Mouse (Mus musculus) neural tube, embryonic 12.5 days (tissue): ENCODE results near the gene Gm6020. TPM values are rescaled to one million over a fixed set of nuclear protein-coding genes. Genes with fewer than 3 reads are reported as not detected.
"Not testable (repeated sequence)": the region's sequence is repeated elsewhere in the genome, so short reads cannot be mapped to it uniquely, and the experiment has no call there.

Experiments
- ATAC-seq: fragments of 200-750 bp; cut with Nextera tagmentation; 2 replicates; pipeline ENCODE4 v1.8.0; 2017; ENCODE audit warnings: low read depth, mild to moderate bottlenecking, moderate TSS enrichment, moderate library complexity; ENCODE audit not compliant: low FRiP score
- H3K27ac ChIP-seq: fragments of 300-500 bp; sonication (generic); 2 replicates; pipeline ENCODE4 v1.5.1; 2016
- H3K27me3 ChIP-seq: fragments of 300-500 bp; sonication (generic); replicated peaks from 2 replicates; pipeline ENCODE4 v1.6.1; 2016; ENCODE audit warnings: mild to moderate bottlenecking
- H3K36me3 ChIP-seq: fragments of 300-500 bp; sonication (generic); 2 replicates; pipeline ENCODE4 v1.6.1; 2016; ENCODE audit warnings: mild to moderate bottlenecking
- H3K4me1 ChIP-seq: fragments of 300-500 bp; sonication (generic); 2 replicates; pipeline ENCODE4 v1.6.1; 2016
- H3K4me2 ChIP-seq: fragments of 300-500 bp; sonication (generic); replicated peaks from 2 replicates; pipeline ENCODE4 v1.6.1; 2016; ENCODE audit warnings: mild to moderate bottlenecking
- H3K4me3 ChIP-seq: fragments of 300-500 bp; sonication (generic); 2 replicates; pipeline ENCODE4 v1.5.1; 2016
- H3K9ac ChIP-seq: fragments of 300-500 bp; sonication (generic); 2 replicates; pipeline ENCODE4 v1.6.1; 2016; ENCODE audit warnings: mild to moderate bottlenecking
- H3K9me3 ChIP-seq: fragments of 300-500 bp; sonication (generic); 2 replicates; pipeline ENCODE4 v1.6.1; 2016; ENCODE audit warnings: mild to moderate bottlenecking
- WGBS: fragments of 180-500 bp; shearing (Covaris S2); methylation state at CpG from one replicate; pipeline ENCODE4 v1.1.7; 2016; 5-methylcytosine and 5-hydroxymethylcytosine counted together
- polyA plus RNA-seq: library from polyadenylated mRNA; unstranded; fragments of >200 nt; fragmentation: Nextera tagmentation; extraction: Ambion mirVana; gene quantifications from 2 replicates; pipeline ENCODE4 v1.2.1, GENCODE M21; 2016

The Gm6020 gene
- polyA plus RNA-seq: not detected in 2 replicates

DNA sequence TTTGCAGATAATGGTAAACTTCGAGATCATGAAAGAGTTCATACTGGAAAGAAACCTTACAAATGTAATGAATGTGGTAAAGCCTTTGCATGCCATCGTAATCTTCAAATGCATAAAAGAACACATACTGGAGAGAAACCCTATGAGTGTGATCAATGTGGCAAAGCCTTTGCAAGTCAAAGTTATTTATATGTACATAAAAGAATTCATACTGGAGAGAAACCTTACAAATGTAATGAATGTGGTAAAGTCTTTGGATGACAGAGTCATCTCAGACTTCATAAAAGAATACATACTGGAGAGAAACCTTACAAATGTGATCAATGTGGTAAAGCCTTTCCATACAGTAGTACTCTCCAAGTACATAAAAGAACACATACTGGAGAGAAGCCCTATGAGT is at the start of gene Gm6020:
TSS of gene Gm6020 (plus strand) at position 301 of the 400 bp plus-strand sequence.
- H3K9ac ChIP-seq, H3K4me1 ChIP-seq, H3K36me3 ChIP-seq, H3K27ac ChIP-seq, H3K4me3 ChIP-seq, ATAC-seq, H3K4me2 ChIP-seq, H3K27me3 ChIP-seq: not testable (repeated sequence)
- H3K9me3 ChIP-seq: peaks cover 23% of the 10 kb centered on the region
- whole genome bisulfite sequencing: 91% methylated on average over 2 of the region's 2 CpGs

DNA sequence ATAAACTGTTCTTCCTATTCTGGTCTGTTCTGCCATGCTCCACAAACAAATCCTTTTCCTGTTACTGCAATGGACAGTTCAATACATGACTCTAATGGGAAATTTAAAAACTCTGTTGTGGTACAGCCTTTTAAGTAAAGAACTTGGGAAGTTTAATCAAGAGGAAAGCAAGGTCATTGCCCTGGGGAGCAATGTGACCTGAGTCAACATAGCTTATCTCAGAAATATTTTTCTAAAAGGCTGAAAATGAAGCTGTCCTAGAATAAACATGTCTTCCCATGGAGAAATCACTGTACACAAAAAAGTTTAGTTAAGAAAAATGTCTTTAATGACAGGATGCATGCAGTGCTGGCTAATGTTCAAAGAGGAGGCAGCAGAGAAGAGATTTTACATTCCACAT is 45.0 kb upstream of the Gm6020 start:
- H3K4me1 ChIP-seq: peaks cover 10% of the 10 kb centered on the region
- H3K27ac ChIP-seq: no peak overlapping the region
- no peak for ATAC-seq
- H3K9ac ChIP-seq: no peak overlapping the region
- no peak overlapping the region for H3K4me3 ChIP-seq
- no peaks in the 10 kb centered on the region for H3K9me3 ChIP-seq
- peaks cover 3% of the 10 kb centered on the region; the same call in 1 of the 2 replicates for H3K36me3 ChIP-seq
- H3K4me2 ChIP-seq: no peak overlapping the region
- no peaks in the 10 kb centered on the region for H3K27me3 ChIP-seq

DNA sequence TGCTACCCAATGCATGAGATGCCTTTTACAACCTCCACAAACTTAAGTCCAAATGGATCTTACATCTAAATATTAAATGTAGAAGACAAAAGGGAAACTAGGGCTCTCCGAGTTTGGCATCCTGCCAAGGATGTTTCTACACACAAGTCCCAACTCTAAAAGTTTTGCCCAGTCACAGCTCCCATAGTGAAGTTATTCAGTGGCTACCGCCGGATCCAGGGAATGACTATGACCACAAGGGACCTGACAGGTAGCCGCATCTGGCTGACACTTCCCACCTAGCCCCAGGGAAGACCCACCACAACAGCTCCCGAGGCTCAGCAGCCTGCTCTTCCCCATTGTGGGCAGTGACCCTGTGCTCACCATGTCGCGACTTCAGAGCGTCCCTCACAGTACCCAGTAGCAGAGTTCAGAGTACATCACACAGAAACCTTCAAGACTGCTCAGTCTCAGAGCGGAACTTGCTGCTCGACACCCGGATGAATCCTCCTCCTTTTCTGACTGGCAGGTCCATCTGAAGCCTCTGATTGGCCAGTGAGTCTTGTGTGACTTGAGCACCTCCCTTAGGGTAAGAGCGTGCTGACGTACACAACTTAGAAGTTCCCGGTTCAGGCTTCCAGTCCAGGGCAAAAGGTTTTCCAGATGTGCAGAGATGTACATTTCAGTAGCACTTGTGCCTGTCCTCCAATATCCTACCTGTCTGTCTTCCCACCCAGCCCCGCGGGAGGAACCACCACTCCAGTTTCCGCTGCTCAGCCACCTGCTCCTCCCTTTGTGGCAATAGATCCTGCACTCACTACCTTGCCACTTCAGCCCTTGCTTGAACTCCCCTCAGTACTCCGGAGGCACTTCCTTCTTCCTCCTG is 43.1 kb upstream of the Gm6020 start, which contains the start of gene Zfp950:
TSS of gene Zfp950 (minus strand) at position 499 of the 865 bp plus-strand sequence.
- H3K27ac ChIP-seq: no peak within 1 kb of the TSS
- 2% methylated on average over 18 of the region's 18 CpGs for WGBS

DNA sequence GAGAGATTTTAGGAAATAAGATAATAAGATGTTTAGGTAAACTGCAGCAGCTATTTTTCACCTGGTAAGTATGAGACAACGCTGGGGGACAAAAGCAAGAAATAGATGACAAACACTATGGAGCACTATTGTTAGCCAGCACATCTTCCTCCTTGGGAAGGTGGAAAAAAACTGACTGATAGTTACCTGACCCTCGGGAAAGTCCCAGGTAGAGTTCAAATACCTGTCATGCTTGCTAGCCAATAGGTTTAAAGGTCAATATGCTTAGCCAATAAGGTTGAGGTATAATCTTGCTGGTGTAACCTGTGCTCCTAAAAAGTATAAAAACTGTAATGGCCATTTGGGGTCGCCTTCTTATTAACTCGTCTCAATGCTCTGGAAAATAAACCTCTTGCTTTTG is 42.4 kb upstream of the Gm6020 start:
- ATAC-seq: no peak
- no peaks in the 10 kb centered on the region; the same call in 1 of the 2 replicates for H3K36me3 ChIP-seq
- no peak overlapping the region for H3K27ac ChIP-seq
- H3K4me2 ChIP-seq: peak overlapping the region; percentile 78
- 20% methylated on average over 4 of the region's 4 CpGs for WGBS
- peak overlapping the region; percentile 77; the same call in 1 of the 2 replicates for H3K4me3 ChIP-seq
- peaks cover 10% of the 10 kb centered on the region for H3K4me1 ChIP-seq
- H3K9me3 ChIP-seq: no peaks in the 10 kb centered on the region
- H3K27me3 ChIP-seq: no peaks in the 10 kb centered on the region
- H3K9ac ChIP-seq: peak overlapping the region; percentile 67; the same call in 1 of the 2 replicates

More for the DNA sequence above, 43.1 kb upstream of the Gm6020 start, which contains the start of gene Zfp950:
- H3K4me3 ChIP-seq: peak within 1 kb of the TSS; percentile 77
- H3K9ac ChIP-seq: peak within 1 kb of the TSS; percentile 67
- ATAC-seq: peak; percentile 100
- no peaks in the 10 kb centered on the region for H3K27me3 ChIP-seq
- H3K4me1 ChIP-seq: peaks cover 10% of the 10 kb centered on the region
- H3K36me3 ChIP-seq: no peaks in the 10 kb centered on the region; the same call in 1 of the 2 replicates
- H3K9me3 ChIP-seq: no peaks in the 10 kb centered on the region
- H3K4me2 ChIP-seq: peak within 1 kb of the TSS; percentile 78

DNA sequence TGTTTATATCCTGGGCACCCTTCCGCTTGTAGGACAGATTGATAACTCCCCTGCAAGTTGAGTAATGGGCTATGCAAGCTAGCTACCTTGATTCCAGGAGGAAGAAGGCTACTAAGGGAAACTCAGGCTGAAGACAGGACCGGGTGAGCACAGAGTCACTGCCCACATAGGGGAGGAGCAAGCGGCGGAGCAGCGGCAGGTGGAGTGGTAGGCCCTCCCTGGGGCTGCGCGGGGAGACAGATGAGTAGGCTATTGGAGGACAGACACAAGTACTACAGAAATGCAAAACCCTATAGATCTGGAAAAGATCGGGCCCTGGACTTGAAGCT is 32.4 kb upstream of the Gm6020 start:
- H3K4me3 ChIP-seq: peak overlapping the region; percentile 32
- H3K27ac ChIP-seq: no peak overlapping the region
- peak overlapping the region; percentile 26; the same call in 1 of the 2 replicates for H3K9ac ChIP-seq
- no peaks in the 10 kb centered on the region for H3K9me3 ChIP-seq
- 6% methylated on average over 8 of the region's 8 CpGs for WGBS
- H3K27me3 ChIP-seq: 0 out of 2 replicates have a peak, but pooled peaks cover 4% of the 10 kb centered on the region
- peak; percentile 65; the same call in 1 of the 2 replicates for ATAC-seq
- no peaks in the 10 kb centered on the region for H3K36me3 ChIP-seq
- 0 out of 2 replicates have a peak, but pooled peaks cover 3% of the 10 kb centered on the region for H3K4me1 ChIP-seq
- H3K4me2 ChIP-seq: peak overlapping the region; percentile 76

DNA sequence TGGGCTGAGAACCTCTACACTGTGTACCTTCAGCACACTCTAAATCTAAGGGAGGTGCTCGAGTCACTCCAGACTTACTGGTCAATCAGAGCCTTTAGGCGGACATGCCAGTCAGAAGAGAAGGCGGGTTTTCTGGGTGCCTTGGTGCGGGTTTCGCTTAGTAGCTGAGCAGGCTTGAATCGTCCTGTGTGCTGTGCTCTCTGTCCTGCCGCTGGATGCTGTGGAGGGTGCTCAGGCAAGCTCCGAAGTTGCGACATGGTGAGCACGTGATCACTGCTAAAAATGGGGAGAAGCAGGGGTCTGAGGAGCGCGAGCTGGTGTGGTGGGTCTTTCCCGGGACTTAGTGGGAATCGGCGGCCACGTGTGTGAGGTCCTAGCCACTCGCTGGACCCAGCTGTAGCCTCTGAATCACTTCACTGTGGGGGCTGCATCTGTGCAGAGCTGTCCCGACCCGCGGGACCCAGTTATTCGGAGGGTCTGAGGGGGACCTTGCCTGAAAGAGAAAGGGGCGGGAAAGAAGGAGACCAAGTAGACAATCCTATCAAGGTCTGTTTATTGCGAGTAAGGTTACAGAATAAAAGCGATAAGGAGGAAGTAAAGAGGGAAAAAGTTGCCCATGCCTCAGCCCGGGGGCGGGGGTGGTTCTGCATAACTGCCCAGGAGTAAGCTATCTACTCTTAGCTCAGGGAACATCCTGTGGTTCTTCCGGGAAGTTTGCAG is 31.8 kb upstream of the Gm6020 start:
- Histone ChIP-seq H3K4me3 (peak overlapping the region; percentile 32), H3K36me3 (no peaks in the 10 kb centered on the region), H3K4me1 (0 out of 2 replicates have a peak, but pooled peaks cover 3% of the 10 kb centered on the region), H3K27me3 (0 out of 2 replicates have a peak, but pooled peaks cover 4% of the 10 kb centered on the region), H3K4me2 (peak overlapping the region; percentile 76), H3K9ac (peak overlapping the region; percentile 26), H3K27ac (no peak overlapping the region), H3K9me3 (no peaks in the 10 kb centered on the region)
- ATAC-seq: peak; percentile 74
- WGBS: 8% methylated on average over 27 of the region's 27 CpGs

DNA sequence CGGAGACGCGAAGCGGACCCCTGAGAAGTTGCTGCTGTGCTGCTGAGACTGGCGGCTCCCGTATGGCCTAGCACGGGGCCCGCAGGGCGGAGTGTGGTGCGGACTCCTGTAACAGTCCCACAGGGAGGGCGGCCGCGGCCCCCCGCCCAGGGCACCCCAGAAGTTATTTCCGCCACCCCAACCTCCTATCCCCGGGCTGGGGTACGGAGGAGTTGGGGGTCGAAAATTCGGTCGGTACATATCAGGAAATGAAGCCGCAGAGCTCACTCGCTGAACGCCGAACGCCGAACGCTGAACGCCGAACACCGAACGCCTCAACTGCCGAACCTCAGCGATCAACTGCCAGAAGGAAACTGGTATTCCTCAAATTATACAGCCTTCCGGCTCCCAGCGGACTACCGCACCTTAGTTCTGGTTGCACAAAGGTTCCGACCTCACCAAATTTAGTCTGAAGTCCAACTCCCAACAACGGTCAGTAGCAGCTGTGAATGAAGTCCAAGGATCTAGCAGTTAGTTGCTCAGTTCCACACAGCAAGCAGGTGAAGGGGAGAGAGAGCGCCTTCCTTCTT is 7.8 kb upstream of the Gm6020 start, which contains the start of gene Gm7102:
TSS of gene Gm7102 (minus strand) at position 554 of the 569 bp plus-strand sequence.
- Histone ChIP-seq H3K27ac (no peak within 1 kb of the TSS), H3K36me3 (no peaks in the 10 kb centered on the region), H3K4me2 (peak within 1 kb of the TSS; percentile 59), H3K9ac (no peak within 1 kb of the TSS), H3K4me1 (no peaks in the 10 kb centered on the region), H3K9me3 (no peaks in the 10 kb centered on the region), H3K4me3 (peak within 1 kb of the TSS; percentile 26), H3K27me3 (no peaks in the 10 kb centered on the region)
- ATAC-seq: no peak
- WGBS: 31% methylated on average over 39 of the region's 39 CpGs

DNA sequence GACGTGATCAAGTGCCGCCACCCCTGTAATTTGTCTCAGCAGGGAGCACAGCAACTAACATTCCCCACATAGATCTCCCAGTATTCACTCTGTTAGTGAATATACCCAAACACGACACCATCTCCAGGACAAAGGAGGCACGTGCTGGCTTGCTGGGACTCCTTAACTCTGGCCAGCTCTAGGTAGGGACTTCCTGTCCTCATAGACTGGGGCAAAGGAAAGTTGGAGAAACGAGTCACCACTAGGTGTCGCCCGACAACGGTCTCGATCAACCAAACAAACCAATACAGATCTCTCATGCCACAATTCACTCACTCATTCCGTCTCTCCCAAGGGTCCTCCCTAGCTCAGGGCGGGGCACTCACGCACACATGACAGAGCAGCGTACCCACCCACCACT is 15.6 kb downstream of the Gm6020 start:
- no peaks in the 10 kb centered on the region for H3K36me3 ChIP-seq
- no peaks in the 10 kb centered on the region for H3K4me1 ChIP-seq
- no peak for ATAC-seq
- no peaks in the 10 kb centered on the region for H3K9me3 ChIP-seq
- no peak overlapping the region for H3K4me2 ChIP-seq
- no peak overlapping the region for H3K4me3 ChIP-seq
- 12% methylated on average over 13 of the region's 13 CpGs for WGBS
- H3K27ac ChIP-seq: no peak overlapping the region
- no peak overlapping the region for H3K9ac ChIP-seq
- no peaks in the 10 kb centered on the region for H3K27me3 ChIP-seq

DNA sequence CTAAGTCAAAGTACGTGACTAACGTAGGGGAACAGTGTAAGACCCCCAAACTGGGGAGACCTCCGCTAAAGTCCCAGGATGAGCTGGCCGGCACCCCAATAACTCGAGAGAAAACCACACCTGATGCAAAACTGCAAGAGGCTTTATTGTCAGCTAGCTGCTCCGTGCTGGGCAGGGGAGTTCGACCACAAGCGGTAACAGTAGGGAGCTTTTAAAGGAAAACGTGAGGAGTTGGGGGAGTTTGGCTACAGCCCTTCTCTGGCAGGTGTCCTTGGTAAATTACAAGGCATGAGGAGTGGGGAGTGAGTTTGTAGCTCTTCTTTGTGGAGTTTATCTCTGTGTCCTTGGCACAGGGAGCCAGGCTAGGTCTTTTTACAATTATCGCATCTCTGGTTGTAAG is 16.1 kb downstream of the Gm6020 start:
- no peak for ATAC-seq
- Histone ChIP-seq H3K4me2 (no peak overlapping the region), H3K4me1 (no peaks in the 10 kb centered on the region), H3K4me3 (no peak overlapping the region), H3K36me3 (no peaks in the 10 kb centered on the region), H3K27ac (no peak overlapping the region), H3K27me3 (no peaks in the 10 kb centered on the region), H3K9ac (no peak overlapping the region), H3K9me3 (no peaks in the 10 kb centered on the region)
- WGBS: 25% methylated on average over 10 of the region's 10 CpGs

DNA sequence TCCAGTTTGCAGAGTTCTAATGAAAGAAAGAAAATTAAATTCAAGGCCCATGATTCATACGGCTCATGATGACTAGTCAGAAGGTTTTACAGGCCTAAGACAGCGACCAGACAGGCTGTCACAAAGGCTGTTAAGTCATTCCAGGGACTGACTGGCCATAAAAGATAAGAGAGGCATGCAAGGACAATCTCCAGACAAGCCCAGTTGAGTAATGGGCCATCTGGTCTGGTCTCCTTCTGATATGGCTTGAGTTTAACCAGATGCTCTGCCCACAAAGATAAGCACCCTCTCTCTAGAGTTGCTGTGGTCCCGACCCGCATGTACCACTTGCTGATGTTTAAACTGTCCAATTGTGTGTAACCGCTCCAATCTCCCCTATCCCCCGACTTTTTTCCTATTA is 23.8 kb downstream of the Gm6020 start:
- H3K9ac ChIP-seq, H3K4me2 ChIP-seq, H3K9me3 ChIP-seq, H3K4me1 ChIP-seq, H3K4me3 ChIP-seq, H3K27me3 ChIP-seq, H3K27ac ChIP-seq, H3K36me3 ChIP-seq, ATAC-seq: not testable (repeated sequence)
- WGBS: 82% methylated on average over 6 of the region's 6 CpGs

DNA sequence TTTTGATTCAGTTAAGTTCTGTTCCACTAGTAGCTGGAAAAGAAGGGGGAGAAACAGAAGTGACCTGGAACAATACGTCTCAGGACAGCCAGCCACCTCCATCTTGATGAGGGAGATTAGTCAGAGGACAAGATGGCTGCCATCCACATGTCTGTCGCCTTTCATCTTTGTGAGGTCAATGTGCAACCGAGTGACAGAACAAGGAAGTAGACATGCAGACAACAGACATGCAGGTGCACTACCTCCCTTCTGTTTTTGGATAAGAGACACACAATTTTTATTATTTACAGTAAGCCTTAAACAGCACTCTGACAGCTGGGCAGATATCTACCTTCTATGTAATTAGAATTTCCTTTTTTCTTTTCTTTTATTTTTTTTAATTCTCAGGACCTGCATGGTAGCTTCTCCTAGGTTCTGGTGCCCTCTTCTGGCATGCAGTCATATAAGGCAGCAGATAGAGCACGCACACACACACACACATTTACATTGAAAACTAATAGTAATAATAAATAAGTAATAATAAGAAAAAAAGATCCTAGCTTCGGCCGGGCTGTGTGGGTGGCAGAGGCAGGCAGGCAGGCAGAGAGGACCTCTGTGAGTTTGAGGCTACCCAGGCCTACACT is 40.1 kb downstream of the Gm6020 start:
- 94% methylated on average over 6 of the region's 6 CpGs for WGBS
- 0 out of 2 replicates have a peak, but pooled peaks cover 5% of the 10 kb centered on the region for H3K4me1 ChIP-seq
- no peak overlapping the region for H3K27ac ChIP-seq
- 0 out of 2 replicates have a peak, but pooled peaks cover 4% of the 10 kb centered on the region for H3K27me3 ChIP-seq
- no peak overlapping the region for H3K4me3 ChIP-seq
- no peak for ATAC-seq
- no peak overlapping the region for H3K9ac ChIP-seq
- no peaks in the 10 kb centered on the region for H3K36me3 ChIP-seq
- peaks cover 9% of the 10 kb centered on the region; the same call in 1 of the 2 replicates for H3K9me3 ChIP-seq
- H3K4me2 ChIP-seq: no peak overlapping the region
